ENCODE assay signal across 12 mouse cellular contexts in genomic region chr2:66507616-66508015, GRCm38 (mm10).
"Had no signal": no experiment of that assay in that cellular context is flagged by ENCODE, and none has a peak within 500 bp of the region (broad histone marks: within the 10 kb centered on the region; RNA-seq: fewer than 3 reads in every experiment).

No protein-coding gene starts in this region.

- DNase-seq: liver, postnatal 0 days; lung, embryonic 14.5 days; lung, postnatal 10 days; lung, postnatal 4 days; retina, postnatal 1 day; right cerebral cortex, adult 18-20 months; right cerebral cortex, postnatal 25 days; right cerebral cortex, postnatal 4 days; spleen, adult 18-20 months; thymus, adult 18-20 months; thymus, postnatal 14 days; thymus, postnatal 36 days had no signal
